ENCODE assay signal across 13 mouse cellular contexts in the genomic region with DNA sequence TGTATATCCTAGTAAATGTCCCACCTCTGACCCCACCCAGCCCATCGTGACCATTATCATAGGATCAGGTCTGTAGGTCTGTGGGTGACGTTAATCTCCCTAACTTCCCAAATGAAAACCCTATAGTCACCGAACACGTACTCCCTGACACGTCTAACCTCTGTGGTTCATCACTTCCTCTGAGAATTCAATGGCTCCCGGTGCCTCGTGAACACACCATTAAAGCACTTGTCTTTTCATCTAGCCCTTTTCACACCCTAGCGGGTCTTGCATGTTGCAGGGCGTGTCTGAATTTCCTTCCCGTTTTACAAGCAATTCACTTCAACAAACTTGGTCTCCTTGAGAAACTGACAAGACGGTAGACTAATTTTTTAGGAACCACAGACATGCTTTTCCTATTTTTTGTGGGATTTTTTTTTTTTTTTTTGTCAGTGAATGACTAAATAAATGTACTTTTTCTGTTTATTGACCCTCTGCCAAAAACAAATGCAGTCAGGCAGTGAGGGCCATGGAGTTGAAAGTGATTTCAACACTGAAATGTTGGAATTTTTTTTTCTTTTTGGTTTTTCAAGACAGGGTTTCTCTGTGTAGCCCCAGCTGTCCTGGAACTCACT. TPM values are rescaled to one million over a fixed set of nuclear protein-coding genes. Genes with fewer than 3 reads are reported as not detected.
DNase-seq lines count a peak whose midpoint lies in the region; ATAC-seq and TF ChIP-seq lines count a peak whose summit lies in the region.
"Had no signal": no experiment of that assay in that cellular context is flagged by ENCODE, and none has a peak within 500 bp of the region (broad histone marks: within the 10 kb centered on the region; RNA-seq: fewer than 3 reads in every experiment).

No protein-coding gene starts in this region.

- peak; percentile 32 for DNase-seq in lung, embryonic 14.5 days
- no peak for DNase-seq in lung, postnatal 10 days
- peak; percentile 88 for DNase-seq in splenic B cell, adult 2 months (ENCODE audit: low read depth, low spot score)
- no peak for DNase-seq in embryo, embryonic 11 days
- no peak for DNase-seq in layer of hippocampus, adult 18-20 months (ENCODE audit: low spot score in 2 of 2)
- DNase-seq: cerebellum, postnatal 36 days; layer of hippocampus, adult 9-11 months had no signal

- peaks cover 10% of the 10 kb centered on the region; the same call in 1 of the 2 replicates for H3K4me1 ChIP-seq in lung, embryonic 14.5 days (ENCODE audit: insufficient read depth)

- no peaks in the 10 kb centered on the region for H3K9me3 ChIP-seq in lung, embryonic 14.5 days (ENCODE audit: low read depth, low read length)
- H3K9me3 ChIP-seq: limb, embryonic 13.5 days had no signal

- H3K79me2 ChIP-seq in macrophage (ENCODE audit: inconsistent target), result peaks cover 94% of the 10 kb centered on the region

- no peaks in the 10 kb centered on the region for H3K27me3 ChIP-seq in lung, embryonic 14.5 days (ENCODE audit: insufficient read depth, low read length)
- no peaks in the 10 kb centered on the region for H3K27me3 ChIP-seq in splenic B cell, adult 2 months (ENCODE audit: control insufficient read depth, insufficient read depth, low read length, poor library complexity, severe bottlenecking)
- H3K27me3 ChIP-seq: limb, embryonic 13.5 days had no signal

- no peak for ATAC-seq in lung, embryonic 14.5 days (ENCODE audit: insufficient read depth)
- peak; percentile 87 to 89 for ATAC-seq in hematopoietic stem cell, adult 5-6 weeks (replicated peaks in 1 of 2; ENCODE audit: insufficient read depth in 1 of 2, low FRiP score in 2 of 2, low TSS enrichment in 1 of 2, low read depth in 1 of 2, poor library complexity in 2 of 2, severe bottlenecking in 2 of 2)
- ATAC-seq in erythroid progenitor cell, adult 5-6 weeks (replicated peaks; ENCODE audit: low FRiP score, poor library complexity, severe bottlenecking), result no peak
- ATAC-seq: midbrain, embryonic 16.5 days had no signal

- WGBS in lung, embryonic 14.5 days, result 80% methylated on average over 11 of the region's 11 CpGs
- 2% methylated on average over 11 of the region's 11 CpGs for WGBS in macrophage (ENCODE audit: missing documents)

- no peak overlapping the region for H3K4me2 ChIP-seq in lung, embryonic 14.5 days
- H3K4me2 ChIP-seq: limb, embryonic 13.5 days had no signal

- no peak overlapping the region for H3K9ac ChIP-seq in lung, embryonic 14.5 days
- H3K9ac ChIP-seq: limb, embryonic 13.5 days had no signal

- no peak for TF ChIP-seq CTCF in lung, embryonic 14.5 days (IDR thresholded peaks at IDR 0.05; ENCODE audit: low read depth)

- no peak overlapping the region for H3K27ac ChIP-seq in lung, embryonic 14.5 days (ENCODE audit: low read depth)
- peak overlapping the region; percentile 80 for H3K27ac ChIP-seq in macrophage
- H3K27ac ChIP-seq: limb, embryonic 13.5 days had no signal

- H3K4me3 ChIP-seq in lung, embryonic 14.5 days (ENCODE audit: low read depth, low read length), result no peak overlapping the region
- H3K4me3 ChIP-seq in macrophage (ENCODE audit: inconsistent target), result no peak overlapping the region
- H3K4me3 ChIP-seq: erythroblast, embryonic 14.5 days; limb, embryonic 13.5 days had no signal

- no peaks in the 10 kb centered on the region for H3K36me3 ChIP-seq in lung, embryonic 14.5 days (ENCODE audit: insufficient read depth)
- no peaks in the 10 kb centered on the region for H3K36me3 ChIP-seq in macrophage (ENCODE audit: inconsistent target)
- no peaks in the 10 kb centered on the region for H3K36me3 ChIP-seq in splenic B cell, adult 2 months (ENCODE audit: control insufficient read depth, insufficient read depth, low read length, poor library complexity, severe bottlenecking)
- H3K36me3 ChIP-seq: limb, embryonic 13.5 days had no signal

RNA-seq across cellular contexts. Expression of a gene that starts 23.5 kb away (rescaled TPM):
- 3.6 and 3.8 TPM in 2 replicates for polyA plus RNA-seq in lung, embryonic 14.5 days (2014; fragmentation: Nextera tagmentation; extraction: Ambion mirVana)
- total RNA-seq in hematopoietic stem cell, adult 5-6 weeks (2017), result 13.1 and 21.3 TPM in 2 replicates
- 100 to 1,000 TPM in 1 of 26 experiments, 10 to 100 TPM in 25; 14.5 to 104 (median 41.1) TPM for total RNA-seq in macrophage (2018; cell fraction: chromatin; rRNA removed)
- total RNA-seq in macrophage (2018; cell fraction: cytosol; rRNA removed), result 10 to 100 TPM; 30.7 to 80.5 (median 44.7) TPM
- total RNA-seq in macrophage (2018; cell fraction: nucleus; rRNA removed), result 100 to 1,000 TPM in 13 of 26 experiments, 10 to 100 TPM in 13; 46.7 to 189 (median 99.7) TPM
- polyA plus RNA-seq in macrophage (2018), result 41.3 to 106 TPM (median 76.2 TPM) in 3 replicates
- 98.7 and 158 TPM in 2 replicates for total RNA-seq in erythroid progenitor cell, adult 5-6 weeks (2015; ENCODE audit: low replicate concordance)
- total RNA-seq in erythroid progenitor cell, adult 5-6 weeks (2017; ENCODE audit: low replicate concordance), result 88.5 and 131 TPM in 2 replicates
- total RNA-seq in layer of hippocampus, adult 18-20 months (2021), result 1 to 10 TPM; 2.8 to 4.5 TPM

Comparison
In these comparisons a context has a peak if more than half of its experiments do, and no peak if none do; other contexts are left out.
1. DNase-seq: peak in lung, embryonic 14.5 days (single experiment) and splenic B cell, adult 2 months (single experiment); none in lung, postnatal 10 days (single experiment), embryo, embryonic 11 days (single experiment) and layer of hippocampus, adult 18-20 months (0 of 2).
2. ATAC-seq: peak in hematopoietic stem cell, adult 5-6 weeks (2 of 2); none in lung, embryonic 14.5 days (single experiment) and erythroid progenitor cell, adult 5-6 weeks (single experiment).